Mouse (Mus musculus) E14TG2a.4 (cell line): ENCODE measurements around the gene Eps8l1.

Experiments
- H3K27me3 ChIP-seq: 2 replicates; pipeline ENCODE4 v1.6.1; 2014; ENCODE audit warnings: low read length, control low read depth; ENCODE audit not compliant: insufficient read depth
- H3K36me3 ChIP-seq: 2 replicates; pipeline ENCODE4 v1.6.1; 2014; ENCODE audit warnings: low read length, control low read depth; ENCODE audit not compliant: insufficient read depth
- H3K4me1 ChIP-seq: replicated peaks from 2 replicates; pipeline ENCODE4 v1.6.1; 2014; ENCODE audit warnings: low read depth, low read length, control low read depth
- H3K4me3 ChIP-seq: replicated peaks from 2 replicates; pipeline ENCODE4 v1.5.1; 2014; ENCODE audit warnings: mild to moderate bottlenecking, low read length
- H3K9me3 ChIP-seq: 2 replicates; pipeline ENCODE4 v1.6.1; 2014; ENCODE audit warnings: low read length, control low read depth
- CTCF ChIP-seq: conservative IDR thresholded peaks from 2 replicates; pipeline ENCODE4 v1.5.1; 2014; ENCODE audit warnings: low read length
- NANOG ChIP-seq: IDR thresholded peaks from 2 replicates; pipeline ENCODE4 v1.6.1; 2014; ENCODE audit warnings: borderline replicate concordance, low read length, mixed read lengths
- POU5F1 ChIP-seq: IDR thresholded peaks from 2 replicates; pipeline ENCODE4 v1.6.1; 2014; ENCODE audit warnings: low read length, borderline replicate concordance

The Eps8l1 gene

GRCm38 (mm10) chr7:4501558-4502397 lies 41.3 kb downstream of the Eps8l1 start, which contains the start of gene Ppp1r12c:
Ppp1r12c (minus strand) TSS chr7:4501680.
- no peak for TF ChIP-seq CTCF
- TF ChIP-seq NANOG, result no peak
- TF ChIP-seq POU5F1, result no peak
- Histone ChIP-seq H3K4me3 (peak within 1 kb of the TSS; percentile 92), H3K9me3 (no peaks in the 10 kb centered on the region), H3K4me1 (peaks cover 58% of the 10 kb centered on the region), H3K27me3 (peaks cover 3% of the 10 kb centered on the region; the same call in 1 of the 2 replicates), H3K36me3 (peaks cover 31% of the 10 kb centered on the region)

GRCm38 (mm10) chr7:4502421-4503090 lies 42.1 kb downstream of the Eps8l1 start:
- TF ChIP-seq NANOG, result no peak
- no peak for TF ChIP-seq POU5F1
- no peak for TF ChIP-seq CTCF
- Histone ChIP-seq H3K27me3 (peaks cover 3% of the 10 kb centered on the region; the same call in 1 of the 2 replicates), H3K4me1 (peaks cover 59% of the 10 kb centered on the region), H3K9me3 (no peaks in the 10 kb centered on the region), H3K4me3 (peak overlapping the region; percentile 92), H3K36me3 (peaks cover 23% of the 10 kb centered on the region)

GRCm38 (mm10) chr7:4503100-4503499 lies 42.6 kb downstream of the Eps8l1 start:
- H3K9me3 ChIP-seq, result no peaks in the 10 kb centered on the region
- peaks cover 3% of the 10 kb centered on the region; the same call in 1 of the 2 replicates for H3K27me3 ChIP-seq
- peaks cover 17% of the 10 kb centered on the region for H3K36me3 ChIP-seq
- TF ChIP-seq NANOG (no peak), CTCF (no peak), POU5F1 (no peak)
- H3K4me3 ChIP-seq, result no peak overlapping the region
- peaks cover 55% of the 10 kb centered on the region for H3K4me1 ChIP-seq

- Histone ChIP-seq H3K4me3 (no peak overlapping the region), H3K36me3 (peaks cover 11% of the 10 kb centered on the region), H3K27me3 (peaks cover 3% of the 10 kb centered on the region; the same call in 1 of the 2 replicates), H3K4me1 (peaks cover 55% of the 10 kb centered on the region), H3K9me3 (no peaks in the 10 kb centered on the region)
- TF ChIP-seq POU5F1, result no peak
- no peak for TF ChIP-seq CTCF
- TF ChIP-seq NANOG, result no peak
Observed at GRCm38 (mm10) chr7:4503858-4504257, 43.4 kb downstream of the Eps8l1 start.

- peaks cover 55% of the 10 kb centered on the region for H3K4me1 ChIP-seq
- peaks cover 3% of the 10 kb centered on the region; the same call in 1 of the 2 replicates for H3K27me3 ChIP-seq
- TF ChIP-seq NANOG (no peak), POU5F1 (no peak), CTCF (no peak)
- no peak overlapping the region for H3K4me3 ChIP-seq
- H3K9me3 ChIP-seq, result no peaks in the 10 kb centered on the region
- peaks cover 2% of the 10 kb centered on the region for H3K36me3 ChIP-seq
Observed at GRCm38 (mm10) chr7:4504646-4505435, 44.4 kb downstream of the Eps8l1 start.

GRCm38 (mm10) chr7:4507220-4507619 lies 46.7 kb downstream of the Eps8l1 start:
- TF ChIP-seq NANOG, result no peak
- no peak for TF ChIP-seq CTCF
- peak overlapping the region; percentile 48; the same call in 1 of the 2 replicates for H3K4me3 ChIP-seq
- no peaks in the 10 kb centered on the region for H3K27me3 ChIP-seq
- no peaks in the 10 kb centered on the region for H3K9me3 ChIP-seq
- no peaks in the 10 kb centered on the region for H3K36me3 ChIP-seq
- H3K4me1 ChIP-seq, result peaks cover 46% of the 10 kb centered on the region

GRCm38 (mm10) chr7:4508062-4508738 lies 47.7 kb downstream of the Eps8l1 start:
- H3K4me1 ChIP-seq, result peaks cover 42% of the 10 kb centered on the region
- H3K9me3 ChIP-seq, result no peaks in the 10 kb centered on the region
- no peaks in the 10 kb centered on the region for H3K27me3 ChIP-seq
- no peaks in the 10 kb centered on the region for H3K36me3 ChIP-seq
- TF ChIP-seq CTCF, result peak; percentile 79
- no peak for TF ChIP-seq NANOG
- H3K4me3 ChIP-seq, result peak overlapping the region; percentile 48
